Mouse (Mus musculus): Measurements from ENCODE around the gene Slc25a44.

Slc25a44 gene

DNA sequence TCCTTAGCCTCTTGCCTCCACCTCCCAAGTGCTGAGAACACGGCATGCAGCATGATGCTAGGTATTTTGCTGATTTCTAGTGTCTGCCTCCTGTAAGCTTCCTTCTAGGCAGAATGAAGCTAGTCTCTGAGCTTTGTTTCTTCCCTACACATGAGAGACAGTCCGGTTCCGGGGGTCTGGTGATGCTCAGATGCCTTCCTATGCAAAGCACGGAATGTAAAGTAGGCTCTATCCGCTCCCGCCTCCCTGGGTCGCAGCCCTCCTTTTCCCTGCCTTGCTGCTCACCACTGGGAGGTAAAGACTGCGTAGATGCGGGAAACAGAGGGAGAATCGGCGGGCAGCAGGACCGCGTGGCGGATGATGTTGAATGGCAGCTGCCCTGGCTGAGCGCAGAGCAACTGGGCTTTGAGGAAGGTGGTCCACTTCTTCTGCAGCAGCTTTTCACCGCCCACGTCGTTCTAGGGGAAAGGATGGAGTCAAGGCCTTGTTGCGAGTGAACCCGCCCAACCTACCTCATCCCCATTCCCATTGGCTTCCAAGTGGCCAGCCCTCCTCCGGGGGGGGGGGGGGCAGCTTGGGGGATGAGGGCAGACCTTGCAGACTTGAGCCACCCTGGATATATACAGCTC, 24.6 kb upstream of the Slc25a44 start:
- peak; percentile 53 to 67 for DNase-seq

DNA sequence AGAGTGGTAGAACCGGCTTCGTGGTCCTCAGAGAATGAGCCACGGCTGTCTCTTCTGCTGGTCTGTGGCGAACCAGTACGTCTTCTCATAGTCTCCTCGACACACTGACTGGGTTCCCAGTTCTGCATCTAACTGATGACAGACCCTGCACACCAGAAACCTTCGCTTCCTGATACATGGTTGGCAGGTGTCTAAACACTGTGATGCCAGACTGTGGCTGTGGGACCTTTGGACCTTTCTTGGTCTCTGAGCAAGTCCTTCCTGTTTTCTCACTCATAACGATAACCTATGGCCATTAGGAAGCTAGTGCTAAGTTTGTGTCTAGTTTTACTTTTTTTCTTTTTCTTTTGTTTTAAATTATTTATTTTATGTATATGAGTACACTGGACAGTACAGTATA, 23.5 kb upstream of the Slc25a44 start:
- DNase-seq = no peak

DNA sequence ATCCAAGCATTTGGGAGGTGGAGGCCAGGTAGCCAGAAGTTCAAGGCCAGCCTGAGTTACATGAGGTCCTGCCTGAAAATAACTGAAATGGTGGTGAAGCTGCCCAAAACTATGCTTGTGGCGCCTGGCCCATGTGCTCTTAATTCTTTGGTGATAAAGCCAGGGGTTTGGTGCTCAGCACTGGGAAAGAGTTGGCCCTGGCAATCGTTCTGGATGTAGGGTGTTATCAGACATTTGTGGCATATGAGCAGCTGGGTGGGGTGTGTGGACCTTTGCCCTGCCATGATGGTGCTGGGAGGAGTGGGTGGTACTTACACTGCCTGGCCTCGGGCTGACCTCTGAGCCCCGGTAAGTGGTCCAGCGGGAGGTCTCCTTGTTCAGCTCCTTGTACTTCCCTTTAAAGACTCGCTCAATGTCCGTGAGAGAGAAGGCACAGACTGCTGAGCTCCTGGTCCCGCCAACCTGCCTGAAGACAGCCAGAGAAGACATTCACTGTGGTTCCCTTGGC, 22.8 kb upstream of the Slc25a44 start:
- no peak for DNase-seq

DNA sequence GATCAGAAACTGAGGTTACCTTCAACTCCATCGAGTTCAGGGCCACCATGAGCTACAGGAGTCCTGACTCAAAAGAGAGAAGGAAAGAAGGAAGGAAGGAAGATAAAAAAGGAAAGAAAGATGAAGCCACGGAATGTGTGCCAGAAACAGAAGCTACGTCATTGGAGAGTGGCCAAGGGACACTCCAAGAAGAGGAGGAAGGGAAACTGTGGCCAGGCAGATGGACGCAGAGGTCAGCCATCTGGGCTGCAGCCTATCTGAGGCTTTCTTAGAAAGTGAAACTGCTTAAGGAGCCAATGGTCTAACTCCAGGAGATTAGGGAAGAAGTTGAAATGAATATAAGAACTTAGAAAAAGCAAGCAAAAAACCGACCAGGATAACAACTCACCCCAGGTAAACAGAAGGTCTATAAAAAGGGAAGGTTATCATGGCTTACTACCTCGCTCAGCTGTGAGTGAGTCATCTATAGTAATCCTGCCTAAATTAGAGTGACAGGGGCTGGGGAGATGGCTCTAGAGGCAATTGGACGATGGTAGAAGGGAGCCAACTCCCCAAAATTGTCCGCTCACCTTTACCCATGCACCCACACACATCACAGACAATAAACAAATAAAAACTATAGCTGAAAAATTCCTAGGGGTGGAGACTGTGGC, 21.7 kb upstream of the Slc25a44 start:
- DNase-seq = no peak

DNA sequence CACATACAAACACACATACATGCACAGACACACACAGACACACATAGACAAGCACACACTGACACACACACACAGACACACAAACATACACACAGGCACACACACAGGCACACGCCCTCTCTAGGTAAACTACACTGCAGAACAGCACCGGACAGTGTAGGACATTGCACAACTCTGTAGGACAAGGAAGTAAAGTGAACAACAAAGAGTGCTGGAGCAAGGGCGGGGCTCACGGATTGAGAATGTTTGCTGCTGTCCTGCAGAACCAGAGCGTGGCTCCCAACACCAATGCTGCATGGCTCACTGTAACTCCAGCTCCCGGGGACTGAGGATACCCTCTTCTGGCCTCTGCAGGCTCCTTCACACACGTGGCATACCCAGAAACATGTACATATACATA, 17.9 kb upstream of the Slc25a44 start:
- no peak for DNase-seq

DNA sequence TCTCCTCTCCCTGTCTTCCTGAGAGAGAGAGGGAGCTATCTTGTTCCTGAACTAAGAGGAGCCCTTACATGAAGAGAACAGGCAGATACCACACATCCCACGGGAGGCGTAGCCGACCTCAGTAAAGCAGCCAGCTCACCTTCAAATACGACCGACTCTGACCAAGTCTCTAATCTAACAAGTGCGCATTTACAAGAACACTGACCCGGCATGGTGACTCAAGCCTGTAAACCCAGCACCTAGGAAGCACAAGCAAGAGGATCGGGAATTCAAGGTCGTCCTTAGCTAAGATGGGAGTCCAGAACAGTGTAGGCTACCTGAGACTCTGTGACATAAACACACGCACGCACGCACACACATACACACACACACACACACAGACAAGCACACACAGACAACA, 17.5 kb upstream of the Slc25a44 start:
- DNase-seq = no peak

DNA sequence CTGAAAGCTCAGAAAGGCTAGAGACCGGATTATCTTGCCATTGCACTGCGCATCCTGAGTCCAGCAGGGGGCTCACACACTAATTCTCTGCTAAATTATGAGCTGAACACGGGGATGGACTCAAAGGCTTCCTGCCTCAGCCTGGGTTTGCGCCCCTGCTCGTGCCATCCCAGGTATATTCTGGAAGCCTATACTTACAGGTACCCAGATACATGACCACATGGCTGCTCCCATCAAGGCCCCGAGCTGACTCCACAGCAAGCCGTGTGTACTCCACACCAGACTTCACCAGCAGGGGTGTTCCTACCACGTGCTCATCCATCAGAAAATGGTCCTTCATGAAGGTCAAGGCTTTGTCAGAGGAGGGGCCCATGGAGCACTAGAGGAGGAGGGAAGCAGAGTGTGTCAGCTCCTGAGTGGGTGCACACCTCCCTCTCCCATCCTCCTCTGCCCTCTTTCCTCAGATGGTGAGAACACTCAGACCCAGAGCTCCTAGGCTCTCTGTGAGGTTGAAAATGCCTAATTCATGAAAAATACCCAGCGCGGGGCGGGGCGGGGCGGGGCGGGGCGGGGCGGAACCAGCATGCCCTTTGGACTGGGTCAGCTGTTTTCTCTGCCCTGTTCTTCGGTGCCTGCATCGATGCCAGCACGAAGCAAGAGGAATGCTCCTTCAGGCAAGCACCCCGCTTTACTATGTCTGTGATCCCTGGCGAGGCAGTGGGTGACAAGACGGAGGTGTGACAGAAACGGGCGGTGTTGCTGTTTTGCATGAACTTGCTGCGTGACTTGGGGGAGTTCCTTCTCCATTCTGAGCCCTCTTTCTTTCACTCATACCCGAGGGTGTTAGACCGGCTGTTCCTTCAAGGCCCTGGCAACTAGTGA, 15.8 kb upstream of the Slc25a44 start:
- DNase-seq = peak; percentile 73 to 76

DNA sequence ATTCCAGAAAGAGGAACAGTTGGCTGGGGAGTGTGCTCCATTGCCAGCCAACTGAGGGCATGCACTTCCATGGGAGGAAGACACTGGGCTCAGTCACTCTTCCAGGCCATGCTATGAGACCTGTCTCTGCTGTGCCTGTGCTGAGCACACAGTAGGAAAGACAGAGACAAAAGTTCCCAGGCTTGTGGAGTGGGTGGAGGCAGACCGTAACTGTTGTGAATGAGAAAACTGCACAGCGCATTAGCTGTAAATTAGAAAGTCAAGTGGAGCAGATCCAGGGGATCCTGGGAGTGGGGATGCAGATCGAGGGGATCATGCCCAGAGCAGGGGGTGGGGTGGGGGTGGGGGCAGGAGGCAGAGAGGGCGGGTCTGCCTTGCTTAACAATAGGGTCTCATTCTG, 14.6 kb upstream of the Slc25a44 start:
- DNase-seq = no peak

DNA sequence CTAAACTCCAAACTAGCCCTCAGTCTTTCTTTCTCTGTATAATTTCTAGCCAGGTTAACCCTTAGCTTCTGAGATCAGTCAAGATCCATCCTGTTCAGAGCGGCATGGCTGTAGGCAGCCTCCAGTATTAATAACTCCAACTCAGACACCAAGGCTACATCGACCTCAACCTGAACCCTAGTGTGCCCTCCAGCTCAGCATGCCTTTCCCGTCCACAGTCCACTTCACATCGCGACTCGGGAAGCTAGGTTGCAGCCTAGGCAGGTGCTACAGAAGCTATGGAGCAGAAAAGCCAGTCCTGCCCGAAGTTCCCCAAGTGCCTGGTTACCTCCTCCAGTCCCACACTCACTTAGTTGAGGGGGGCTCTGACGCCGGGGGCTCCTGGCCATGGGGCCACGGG, 12.5 kb upstream of the Slc25a44 start:
- DNase-seq = peak in 1 of 2 experiments; percentile 64

DNA sequence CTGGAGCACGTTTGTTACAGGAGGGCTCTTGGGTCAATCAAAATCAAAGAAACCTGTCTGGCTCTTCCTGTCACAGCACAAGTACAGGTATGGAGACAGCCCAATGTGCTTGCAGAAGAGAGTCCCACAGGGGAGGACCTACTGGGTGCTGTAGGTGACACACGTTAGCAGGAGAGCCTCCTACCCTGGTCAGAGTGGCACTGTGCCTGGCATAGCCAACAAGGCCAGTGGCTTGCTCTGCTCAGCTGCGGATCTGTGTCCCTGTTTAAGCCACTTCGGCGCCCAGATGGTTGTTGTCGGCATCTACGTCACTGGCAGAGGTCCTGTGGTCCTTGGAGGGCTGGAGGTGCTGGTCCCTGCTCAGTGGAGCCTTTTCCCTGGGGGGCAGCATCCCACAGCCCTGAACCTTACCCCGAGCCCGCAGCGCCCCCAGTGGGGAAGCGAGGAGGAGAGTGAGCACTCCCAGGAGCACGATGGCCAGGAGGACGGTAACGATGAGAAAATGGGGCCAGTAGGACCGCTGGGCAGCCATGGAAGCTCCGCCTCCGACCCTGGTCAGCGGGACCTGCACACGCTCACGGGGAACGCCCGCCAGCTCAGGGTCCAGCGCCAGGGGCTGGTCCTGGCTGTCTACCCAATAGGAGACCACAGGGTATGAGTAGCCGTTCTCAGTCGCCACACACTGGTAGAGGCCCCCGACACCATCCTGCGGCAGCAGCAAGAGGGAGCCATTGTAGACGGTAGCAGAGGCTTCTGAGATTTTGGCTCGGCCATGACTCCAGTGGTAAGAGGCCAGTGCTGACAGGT, 11.7 kb upstream of the Slc25a44 start:
- DNase-seq = peak; percentile 78 to 86

DNA sequence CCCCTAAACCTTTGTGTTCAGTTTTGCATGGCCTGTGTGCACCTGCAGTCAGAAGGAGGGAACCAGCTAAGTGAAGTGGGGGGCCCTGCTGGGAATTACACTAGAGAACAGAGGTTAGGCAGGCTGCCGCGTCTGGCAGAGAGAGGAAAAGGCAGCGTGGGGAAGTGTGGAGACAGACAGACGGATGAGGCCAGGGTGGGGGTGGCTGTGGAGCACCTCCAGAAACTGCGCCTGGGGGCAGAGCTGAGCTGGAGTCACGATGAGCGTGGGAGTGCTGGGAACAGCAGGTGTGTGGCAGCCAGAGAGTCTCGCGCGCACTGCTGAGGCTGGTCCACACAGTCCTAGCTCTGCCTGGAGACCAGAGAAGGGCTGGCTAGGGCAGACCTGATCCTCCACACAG, 10.6 kb upstream of the Slc25a44 start:
- no peak for DNase-seq

DNA sequence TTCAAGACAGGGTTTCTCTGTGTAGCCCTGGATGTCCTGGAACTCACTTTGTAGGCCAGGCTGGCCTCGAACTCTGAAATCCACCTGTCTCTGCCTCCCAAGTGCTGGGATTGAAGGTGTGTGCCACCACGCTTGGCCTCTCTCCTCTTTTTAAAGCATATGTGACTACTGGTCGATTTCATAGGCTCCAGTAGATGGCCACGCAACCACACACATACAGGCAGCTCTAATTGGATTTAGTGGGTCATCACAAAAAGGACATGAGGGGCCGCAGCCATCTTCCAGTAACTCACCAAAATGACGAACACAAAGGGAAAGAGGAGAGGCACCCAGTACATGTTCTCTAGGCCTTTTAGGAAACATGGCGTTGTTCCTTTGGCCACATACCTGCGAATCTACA, 3.7 kb upstream of the Slc25a44 start:
- DNase-seq = peak in 1 of 2 experiments; percentile 36

DNA sequence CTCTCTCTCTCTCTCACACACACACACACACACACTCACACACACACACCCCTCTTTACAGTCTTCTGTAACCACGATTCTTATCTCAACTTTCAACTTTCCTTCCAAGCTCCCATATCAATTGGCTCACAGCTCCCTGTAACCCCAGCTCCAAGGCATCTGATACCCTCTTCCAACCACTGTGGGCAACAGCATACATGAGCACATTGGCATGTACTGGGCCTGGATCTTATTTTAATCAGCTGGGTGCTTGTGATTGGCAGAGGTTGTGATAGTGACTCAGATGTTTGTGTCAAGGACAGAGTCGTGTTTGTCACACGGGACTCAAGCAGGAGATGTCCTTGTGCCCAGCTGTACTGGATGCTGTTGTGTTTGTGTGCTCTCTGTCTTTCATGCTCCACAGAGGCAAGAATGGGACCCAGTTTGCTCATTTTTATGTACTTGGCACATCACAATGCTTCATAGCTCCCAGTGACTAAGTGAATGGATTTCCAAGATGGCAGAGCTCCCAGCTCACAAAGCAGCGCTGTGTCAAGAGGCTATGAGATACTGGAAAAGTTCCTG, 2.5 kb upstream of the Slc25a44 start:
- DNase-seq = no peak

DNA sequence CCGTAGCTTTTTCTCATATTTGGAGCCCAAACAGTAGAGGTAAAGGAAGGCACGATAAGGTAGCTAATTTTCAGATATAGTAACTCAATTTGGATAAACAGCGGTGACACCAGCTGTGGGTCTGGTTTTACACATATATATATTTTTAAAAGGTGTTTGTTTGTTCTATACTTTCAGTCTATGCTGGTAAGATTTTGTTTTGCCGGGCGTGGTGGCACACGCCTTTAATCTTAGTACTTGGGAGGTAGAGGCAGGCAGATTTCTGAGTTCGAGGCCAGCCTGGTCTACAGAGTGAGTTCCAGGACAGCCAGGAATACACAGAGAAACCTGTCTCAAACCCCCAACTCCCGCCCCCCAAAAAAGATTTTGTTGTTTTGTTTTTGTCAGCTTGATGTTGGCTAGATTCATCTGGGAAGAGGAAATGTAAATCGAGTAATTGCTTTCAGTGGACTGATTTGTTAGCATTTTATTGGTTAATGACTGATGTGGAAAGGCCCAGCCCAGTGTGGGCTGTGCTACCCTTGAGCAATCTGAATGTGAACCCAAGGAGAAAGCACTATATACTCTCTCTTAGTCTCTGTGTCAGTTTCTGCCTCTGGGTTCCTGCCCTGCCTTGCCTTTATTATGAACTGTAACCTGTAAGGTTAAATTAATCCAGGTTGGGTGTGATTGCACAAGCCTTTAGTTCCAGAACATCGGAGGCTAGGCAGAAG, 925 bp upstream of the Slc25a44 start:
- DNase-seq = no peak

DNA sequence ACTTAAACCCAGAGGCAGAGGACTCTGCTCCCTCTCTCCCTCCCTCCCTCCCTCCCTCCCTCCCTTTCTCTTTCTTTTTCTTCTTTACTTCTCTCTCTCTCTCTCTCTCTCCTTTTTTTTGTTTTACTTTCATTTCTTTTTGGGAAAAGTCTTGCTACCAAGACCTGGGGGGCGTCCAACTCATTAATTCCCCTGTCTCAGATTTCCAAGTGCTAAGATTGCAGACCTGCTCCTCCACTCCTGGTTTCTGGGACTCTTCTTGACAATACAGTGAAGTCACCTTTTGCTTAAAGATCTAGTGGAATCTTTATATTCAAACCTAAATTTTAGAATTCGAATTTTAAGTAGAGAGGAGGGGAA, 371 bp upstream of the Slc25a44 start:
- no peak for DNase-seq

DNA sequence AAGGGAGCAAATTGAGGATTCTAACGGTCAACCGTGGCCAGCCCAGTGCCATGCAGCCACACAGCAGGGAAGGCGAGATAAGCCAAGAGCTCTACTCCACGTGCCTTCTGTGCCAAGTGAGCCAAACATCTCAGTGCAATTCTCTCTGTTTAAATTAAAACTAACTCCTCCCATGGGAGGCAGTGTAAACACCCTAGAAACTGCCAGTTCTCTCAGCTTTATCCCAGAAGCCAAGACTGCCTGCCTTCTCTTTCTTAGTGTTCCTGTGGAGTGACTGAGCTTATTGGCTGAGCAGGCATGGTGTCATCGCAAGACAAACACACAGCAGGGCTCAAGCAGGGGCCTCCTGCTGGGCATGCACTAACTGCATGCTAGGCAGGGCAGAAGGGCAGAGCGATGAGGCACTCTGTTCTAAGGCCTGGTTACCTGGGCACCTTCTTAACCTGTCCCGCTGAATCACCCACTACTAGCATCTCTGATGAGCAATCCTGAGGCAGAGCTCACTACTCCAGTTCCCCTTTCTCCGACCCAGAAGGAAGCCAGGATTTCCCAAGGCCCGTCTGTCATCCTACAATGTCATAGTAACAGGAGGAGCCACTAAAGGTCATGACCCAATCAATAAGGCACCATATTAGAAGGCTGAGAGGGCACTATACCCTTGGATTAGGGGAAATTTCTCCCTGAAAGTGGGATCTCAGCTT, 2.8 kb downstream of the Slc25a44 start:
- peak in 1 of 2 experiments; percentile 31 for DNase-seq

DNA sequence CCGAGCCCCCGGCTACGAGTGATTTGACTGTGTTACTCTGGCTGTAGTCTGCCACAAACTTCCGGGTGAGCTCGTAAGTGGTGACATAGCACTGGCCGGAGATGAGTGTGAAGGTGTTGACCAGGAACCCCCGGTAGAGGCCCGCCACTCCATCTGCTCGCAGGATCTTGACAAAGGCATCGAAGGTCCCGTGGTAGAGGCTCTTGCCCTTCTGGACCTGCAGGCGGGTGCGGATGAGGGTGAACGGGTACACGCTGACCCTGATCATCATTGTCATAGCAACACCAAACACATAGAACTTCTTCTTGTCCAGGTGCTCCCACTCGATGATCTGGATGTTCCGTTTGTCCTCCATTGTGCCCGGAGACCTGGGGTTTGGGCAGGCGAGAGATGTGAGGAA, 4.2 kb downstream of the Slc25a44 start:
- DNase-seq = no peak

DNA sequence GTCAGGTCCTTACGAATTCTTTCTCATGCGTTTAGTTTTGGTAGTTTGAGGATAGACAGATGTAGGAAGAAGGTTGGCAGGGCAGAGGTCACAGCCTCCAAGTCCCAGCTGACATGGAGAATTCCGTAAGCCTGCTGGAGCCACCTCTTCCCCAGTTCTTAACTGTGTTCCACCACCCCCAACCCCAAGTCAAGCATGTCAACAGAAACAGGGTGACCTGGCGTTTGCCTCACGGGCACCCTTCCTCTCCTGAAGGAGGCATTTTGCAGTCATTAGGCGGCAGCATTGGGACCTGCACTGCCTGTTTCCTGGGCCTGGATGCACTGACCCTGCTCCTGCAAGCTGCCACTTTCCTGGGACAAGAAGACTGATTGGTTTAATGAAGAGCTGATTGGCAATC, 6.9 kb downstream of the Slc25a44 start:
- no peak for DNase-seq

DNA sequence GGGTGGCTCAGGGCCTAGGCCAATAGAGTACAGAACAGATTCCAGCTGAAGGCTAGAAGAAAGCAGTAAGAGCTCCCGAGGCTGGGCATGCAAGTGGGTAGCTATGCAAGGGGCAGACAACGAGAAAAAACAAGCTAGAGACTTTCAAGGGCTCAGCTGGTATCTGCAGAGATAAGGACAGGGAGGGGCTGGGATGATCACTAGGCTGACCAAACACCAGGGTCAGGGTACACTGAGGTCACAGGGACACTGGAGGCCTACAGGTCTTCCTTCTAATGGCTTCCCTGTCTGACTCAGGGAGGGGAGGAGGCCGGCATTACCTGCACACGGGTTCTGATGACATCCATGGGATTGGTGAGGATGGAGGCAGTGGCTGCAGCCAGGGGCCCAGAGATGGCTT, 9.3 kb downstream of the Slc25a44 start:
- DNase-seq = no peak

DNA sequence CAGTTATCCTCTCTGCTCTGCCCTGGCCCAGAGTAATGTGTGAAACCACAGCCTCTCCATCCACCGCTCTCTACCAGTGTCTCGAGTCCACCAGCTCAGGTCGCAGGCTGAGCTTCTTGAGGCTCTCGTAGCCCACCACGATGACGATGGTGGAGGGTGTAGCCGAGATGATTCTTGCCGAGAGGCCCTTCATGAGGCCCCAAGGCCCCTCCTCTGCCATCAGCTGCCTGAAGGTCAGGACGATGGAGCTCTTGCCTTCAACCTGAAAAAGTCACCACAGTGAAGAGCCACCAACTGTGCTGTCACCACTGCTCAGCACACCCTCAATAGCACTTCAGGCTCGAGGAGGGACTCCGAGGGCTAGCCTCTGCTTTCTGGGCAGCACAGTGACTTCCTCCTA, 12.3 kb downstream of the Slc25a44 start:
- no peak for DNase-seq

DNA sequence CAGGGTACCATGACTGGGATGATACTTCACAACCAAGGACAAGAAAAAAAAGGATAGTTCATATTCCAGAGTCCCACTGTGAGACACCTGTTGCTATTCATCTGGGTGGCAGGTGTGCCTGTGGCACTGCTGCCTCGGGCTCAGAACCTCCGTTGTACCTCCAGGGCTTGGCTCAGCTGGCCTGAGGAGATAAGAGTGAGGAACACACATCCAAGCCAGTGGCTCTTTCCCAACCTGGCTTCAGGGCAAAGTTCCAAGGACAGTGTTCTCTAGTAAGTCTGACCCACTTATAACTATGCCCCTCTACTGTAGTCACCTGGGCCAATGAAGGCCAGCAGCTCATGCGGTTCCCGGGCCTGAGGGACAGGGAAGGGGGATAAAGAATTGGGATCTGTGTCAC, 13.3 kb downstream of the Slc25a44 start:
- no peak for DNase-seq

All from kidney, postnatal 4 days (tissue).